Mouse (Mus musculus) small intestine, adult 2 months (tissue): ENCODE results near the gene Plce1.

Experiments used
- CTCF ChIP-seq: fragments of 200-500 bp; IDR thresholded peaks from 2 replicates; pipeline ENCODE4 v1.5.1; 2012; ENCODE audit warnings: low read depth, mild to moderate bottlenecking, control low read depth, inconsistent platforms, low read length, moderate library complexity, mixed read lengths; ENCODE audit not compliant: insufficient replicate concordance, insufficient read length; ENCODE audit errors: extremely low read depth
- POLR2A ChIP-seq: fragments of 200-500 bp; IDR thresholded peaks from 2 replicates; pipeline ENCODE4 v1.6.1; 2012; ENCODE audit warnings: low read depth, mild to moderate bottlenecking, control low read depth, inconsistent platforms, low read length, moderate library complexity

DNA sequence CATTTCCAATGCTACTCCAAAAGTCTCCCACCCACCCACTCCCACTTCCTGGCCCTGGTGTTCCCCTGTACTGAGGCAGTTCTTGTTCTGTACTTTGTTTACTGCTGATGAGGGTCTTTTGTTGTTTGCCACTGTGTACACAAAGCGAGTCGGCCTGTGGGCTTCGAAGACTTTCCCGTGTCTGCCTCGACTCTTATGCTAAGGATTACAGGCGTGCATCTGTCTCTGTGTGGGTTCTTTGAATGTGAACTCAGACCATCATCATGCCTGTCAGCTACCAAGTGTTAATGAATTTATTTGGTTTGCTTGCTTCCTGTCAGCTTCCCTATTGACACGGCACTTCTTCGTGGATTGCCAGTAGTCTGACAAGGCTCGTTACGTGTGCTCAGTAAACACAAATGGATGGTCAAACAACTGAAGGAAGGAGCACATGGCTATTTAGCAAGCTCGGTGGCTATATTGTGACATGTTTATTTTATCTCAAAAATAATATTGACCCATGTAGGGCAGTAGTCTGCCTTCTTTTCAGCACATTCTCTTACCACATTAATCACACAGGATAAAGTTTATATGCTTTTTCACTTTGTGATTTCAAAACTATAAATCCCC is 133.3 kb downstream of the Plce1 start:
- TF ChIP-seq CTCF (no peak), POLR2A (no peak)
